Mouse (Mus musculus) kidney, adult 18-20 months (tissue): ENCODE results near the gene Pi16.

Source experiments
- DNase-seq: peaks from one replicate; pipeline ENCODE4 v3.0.0; 2021

Gene Pi16

DNA sequence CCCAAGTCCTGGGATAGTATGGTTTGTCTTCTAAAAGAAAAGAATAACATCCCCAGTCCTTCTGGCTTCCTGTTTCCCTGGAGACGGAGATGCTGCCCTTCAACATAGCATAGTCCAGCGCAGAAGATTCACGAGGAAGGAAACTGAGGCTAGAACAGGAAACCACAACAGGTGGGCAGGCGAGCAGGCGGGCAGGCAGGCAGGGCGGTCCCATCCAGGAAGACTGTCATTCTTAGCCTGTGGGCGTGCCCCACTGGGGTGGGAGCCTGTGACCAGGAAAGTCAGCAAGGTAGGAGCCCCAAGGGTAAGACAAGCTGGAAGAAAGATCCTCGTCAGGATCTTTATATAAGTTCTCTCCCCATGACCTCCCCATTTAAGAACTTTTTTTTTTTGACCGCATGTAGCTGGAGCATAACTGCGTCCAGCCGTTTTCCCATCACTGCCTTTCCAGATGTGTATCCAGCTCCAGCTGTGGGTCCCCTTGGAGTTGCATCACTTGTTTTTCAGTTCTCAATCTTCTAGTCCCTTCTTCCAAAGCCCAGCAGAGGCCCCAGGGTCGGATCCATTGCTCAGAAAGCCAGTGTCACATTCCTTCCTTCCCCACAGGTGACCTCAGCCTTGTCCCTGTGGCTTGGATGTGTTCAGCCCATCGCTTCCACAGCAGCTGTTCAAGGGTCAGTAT lies 13.0 kb upstream of the Pi16 start:
- no peak for DNase-seq

DNA sequence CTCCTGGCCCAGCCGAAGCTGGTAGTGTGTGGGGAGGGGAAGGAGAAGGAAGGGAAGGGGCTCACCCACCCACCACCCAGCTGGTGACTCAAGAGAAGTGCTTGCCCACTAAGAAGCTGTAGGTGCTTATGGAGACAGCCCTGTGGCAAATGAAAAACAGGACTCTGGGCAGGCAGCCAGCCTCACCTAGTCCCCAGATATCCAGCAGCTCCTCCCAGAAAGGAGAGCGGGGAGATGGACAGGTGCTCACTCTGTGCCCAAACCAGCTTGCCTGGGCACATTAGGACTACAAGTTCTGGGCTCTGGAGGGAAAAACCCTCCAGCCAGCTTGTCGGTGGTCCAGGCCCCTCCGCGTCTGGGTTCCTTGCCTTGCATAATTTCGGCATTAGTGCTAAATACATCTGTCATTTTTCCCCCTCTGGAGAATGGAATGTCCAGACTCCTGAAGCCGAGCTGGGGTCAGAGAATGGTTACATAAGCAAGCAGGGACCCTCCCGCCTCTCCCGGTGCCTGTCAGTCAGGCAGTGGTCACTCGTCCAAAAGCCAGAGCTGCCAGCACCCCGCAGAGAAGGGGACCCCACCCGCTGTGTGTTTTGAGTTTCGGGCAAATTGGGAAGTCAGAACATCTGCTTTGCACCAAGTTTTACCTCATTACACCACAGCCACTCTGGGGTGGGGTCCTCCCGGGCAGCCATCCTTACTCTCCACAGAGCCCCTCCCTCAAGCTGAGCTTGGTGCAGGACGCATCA lies 12.2 kb upstream of the Pi16 start:
- peak; percentile 53 for DNase-seq

DNA sequence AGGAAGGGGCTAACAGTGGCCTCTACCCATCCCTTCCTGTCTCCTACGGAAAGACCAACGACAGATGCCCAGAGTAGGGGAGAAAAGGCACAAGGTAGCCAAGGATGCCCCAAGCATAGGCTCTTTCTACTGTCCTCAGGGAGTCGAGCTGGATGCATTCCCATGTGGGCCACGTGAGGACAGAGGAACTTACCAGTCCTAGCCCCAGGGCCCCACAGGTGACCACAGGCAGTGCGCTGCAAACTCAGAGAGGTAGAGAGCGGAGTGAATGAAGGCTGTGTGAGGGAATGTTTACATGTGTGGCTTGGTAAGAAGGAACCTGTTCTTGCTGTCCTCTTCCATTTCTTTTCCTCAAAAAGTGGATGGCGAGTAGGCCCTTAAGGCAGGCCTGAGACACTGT lies 11.6 kb upstream of the Pi16 start:
- DNase-seq, result no peak

DNA sequence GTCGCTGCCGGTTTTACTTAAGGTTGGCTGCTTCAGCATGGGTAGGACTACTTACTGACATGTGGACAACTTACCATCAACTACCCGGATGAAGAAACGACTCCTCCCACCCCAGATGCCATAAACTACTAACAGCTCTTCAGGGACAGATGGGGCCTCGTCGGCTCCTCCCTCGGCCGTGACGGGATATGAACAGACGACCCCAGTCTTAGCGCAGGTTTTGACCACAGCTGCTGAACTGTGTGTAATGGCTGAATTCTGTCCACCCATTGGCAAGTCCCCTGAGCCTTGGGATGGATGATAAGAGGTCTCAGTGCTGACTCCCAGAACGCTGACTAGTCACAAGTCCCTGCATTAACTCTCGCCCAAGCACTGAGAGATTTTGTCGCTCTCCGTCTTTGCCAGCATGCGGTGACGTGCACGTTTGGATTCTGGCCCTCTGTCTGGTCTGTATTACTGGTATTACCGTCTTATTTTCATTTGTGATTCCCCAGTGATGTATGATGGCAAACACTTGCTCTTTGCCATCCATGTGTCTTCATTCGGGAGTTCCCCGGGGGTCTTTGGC lies 7.3 kb upstream of the Pi16 start:
- DNase-seq, result no peak

DNA sequence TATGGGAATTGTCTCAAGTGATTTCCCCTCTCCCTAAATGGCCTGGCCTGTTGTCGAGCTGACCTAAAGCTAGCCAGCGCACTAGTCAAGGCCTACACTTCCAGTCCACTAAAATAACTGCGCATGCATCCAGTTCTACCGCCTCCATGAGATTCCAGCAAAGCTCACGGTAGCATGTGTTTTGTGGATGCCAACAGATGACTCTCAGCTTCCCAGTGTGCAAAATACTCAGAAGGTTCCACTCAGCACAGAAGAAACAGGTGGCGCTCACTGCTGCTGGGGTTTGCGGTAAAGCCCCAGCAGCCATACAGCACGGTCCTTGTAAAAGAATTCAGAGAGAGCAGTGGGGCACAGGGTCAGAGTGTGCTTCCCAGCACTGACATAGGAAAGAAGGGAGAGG lies 5.9 kb upstream of the Pi16 start:
- DNase-seq, result no peak

DNA sequence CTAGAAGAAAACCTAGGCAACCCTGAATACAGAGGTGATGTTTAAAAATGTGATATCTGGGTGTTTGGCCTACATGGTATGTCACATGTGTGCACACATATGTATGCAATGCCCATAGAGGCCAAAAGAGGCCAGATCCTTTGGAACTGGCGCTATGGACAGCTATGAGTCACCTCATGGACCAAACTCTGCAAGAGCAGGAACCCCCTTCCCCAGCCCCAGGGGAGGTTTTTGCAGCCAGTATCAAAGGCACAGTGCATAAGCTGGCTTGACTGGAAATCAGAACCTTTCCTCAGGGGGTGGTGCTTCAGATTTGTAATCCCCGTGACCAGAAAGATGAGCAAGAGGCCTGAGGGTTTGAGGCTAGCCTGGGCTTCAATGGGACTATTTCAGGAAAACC lies 5.4 kb upstream of the Pi16 start:
- no peak for DNase-seq

DNA sequence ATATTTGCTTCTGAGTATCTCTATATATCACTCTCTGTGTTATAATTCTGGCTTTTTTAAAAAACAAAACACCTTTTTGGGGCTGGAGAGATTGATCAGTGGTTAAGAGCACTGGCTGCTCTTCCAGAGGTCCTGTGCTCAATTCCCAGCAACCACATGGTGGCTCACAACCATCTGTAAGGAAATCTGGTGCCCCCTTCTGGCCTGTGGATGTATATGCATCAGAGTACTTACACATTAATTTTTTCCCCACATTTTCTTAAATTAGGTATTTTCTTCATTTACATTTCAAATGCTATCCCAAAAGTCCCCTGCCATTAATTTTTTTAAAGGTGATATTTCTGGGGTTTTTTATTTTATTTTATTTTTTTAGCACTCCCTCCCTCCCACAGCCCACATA lies 4.2 kb upstream of the Pi16 start:
- no peak for DNase-seq

DNA sequence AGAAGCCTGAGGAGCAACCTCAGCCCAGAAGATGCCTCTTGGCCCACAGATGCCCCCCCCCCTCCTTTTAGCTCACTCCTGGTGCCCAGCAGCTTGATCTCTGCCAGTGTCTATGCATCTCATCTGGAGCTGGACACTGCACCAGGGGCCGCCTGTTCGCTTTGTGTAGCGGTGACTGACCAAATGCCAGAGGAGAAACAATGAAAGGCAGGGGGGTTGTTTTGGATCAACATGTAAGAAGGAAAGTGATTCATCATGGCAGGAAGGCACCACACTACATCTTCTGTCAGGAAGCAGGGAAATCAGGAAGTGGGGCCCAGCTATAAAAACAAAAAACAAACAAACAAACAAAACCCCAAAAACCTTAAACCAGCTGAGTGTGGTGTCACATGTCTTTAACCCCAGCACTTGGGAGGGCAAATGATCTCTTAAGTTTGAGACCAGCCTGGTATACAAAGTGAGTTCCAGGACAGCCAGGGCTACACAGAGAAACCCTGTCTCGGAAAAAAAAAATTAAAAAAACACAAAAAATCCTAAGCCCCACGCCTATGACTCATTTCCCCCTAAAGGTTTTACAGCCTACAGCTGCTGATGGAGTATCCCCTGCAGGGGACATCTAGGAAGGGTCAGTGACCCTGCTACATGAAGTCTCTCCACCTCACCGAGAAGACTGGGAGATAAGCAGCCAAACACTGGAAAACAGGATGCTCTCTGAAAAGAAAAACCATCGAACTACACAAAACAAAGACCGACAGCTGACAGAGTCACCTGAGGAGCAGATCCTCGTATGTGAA lies 1.6 kb upstream of the Pi16 start:
- DNase-seq, result no peak

DNA sequence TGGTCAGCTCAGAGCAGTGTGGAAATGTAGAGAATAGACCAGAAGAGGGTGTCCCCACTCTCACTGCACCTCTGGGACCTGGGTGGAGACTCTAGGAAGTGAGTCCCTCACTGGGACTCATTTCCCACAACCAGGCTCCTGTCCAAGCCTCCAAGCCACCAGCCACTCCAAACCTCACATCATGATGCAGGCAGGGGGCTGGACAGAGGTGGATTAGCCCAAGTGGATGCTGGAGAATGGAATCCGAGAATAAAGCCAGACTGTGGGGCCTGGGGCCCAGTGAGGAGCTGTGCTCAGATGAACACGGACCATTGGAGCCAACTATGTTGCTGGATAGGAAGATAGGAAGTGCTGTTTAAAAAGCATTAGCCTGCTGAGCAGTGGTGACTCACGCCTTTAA lies 589 bp upstream of the Pi16 start:
- no peak for DNase-seq

DNA sequence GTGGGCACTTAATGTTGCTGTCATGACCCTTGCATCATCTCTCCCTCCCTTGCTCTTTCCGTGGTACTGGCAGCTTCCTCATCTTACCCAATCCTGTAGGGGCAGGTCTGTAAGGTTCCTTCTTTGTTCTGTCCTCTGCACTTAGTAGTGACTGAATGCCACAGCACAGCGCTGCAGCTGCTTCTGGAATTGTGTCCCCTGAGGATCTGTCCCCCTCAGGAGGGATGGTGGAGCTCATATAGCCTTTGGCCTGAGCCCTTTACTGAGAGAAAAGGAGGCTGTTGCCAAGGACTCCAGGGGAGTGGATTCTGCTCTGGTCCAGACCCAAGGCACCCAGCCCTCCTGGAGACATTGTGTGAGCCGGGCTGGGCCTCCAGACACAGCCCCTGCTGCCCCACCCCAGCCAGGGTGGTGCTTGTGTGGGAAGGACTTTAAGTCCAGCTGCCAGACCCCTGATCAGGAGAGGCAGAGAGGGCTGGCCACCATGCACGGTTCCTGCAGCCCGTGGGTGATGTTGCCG lies 1.3 kb downstream of the Pi16 start:
- no peak for DNase-seq

DNA sequence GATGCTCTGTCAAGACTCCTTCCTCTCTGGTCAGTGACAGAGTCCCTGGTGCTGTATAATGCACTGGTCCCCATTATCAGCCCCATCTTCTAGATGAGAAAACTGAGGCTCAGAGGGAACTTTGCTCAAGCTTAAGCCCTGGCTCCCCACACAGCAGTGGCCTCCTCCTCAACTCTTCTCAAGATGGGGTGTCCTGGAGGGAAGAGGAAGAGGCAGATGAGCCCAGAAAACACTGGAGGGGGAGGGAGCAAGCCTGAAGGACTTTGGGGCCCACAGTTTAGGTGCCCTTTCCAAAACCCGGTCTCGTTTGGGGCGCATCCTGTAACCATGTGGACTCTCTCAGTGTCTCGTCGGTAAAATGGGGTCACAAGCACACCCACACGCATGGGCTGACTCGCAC lies 2.0 kb downstream of the Pi16 start:
- no peak for DNase-seq

DNA sequence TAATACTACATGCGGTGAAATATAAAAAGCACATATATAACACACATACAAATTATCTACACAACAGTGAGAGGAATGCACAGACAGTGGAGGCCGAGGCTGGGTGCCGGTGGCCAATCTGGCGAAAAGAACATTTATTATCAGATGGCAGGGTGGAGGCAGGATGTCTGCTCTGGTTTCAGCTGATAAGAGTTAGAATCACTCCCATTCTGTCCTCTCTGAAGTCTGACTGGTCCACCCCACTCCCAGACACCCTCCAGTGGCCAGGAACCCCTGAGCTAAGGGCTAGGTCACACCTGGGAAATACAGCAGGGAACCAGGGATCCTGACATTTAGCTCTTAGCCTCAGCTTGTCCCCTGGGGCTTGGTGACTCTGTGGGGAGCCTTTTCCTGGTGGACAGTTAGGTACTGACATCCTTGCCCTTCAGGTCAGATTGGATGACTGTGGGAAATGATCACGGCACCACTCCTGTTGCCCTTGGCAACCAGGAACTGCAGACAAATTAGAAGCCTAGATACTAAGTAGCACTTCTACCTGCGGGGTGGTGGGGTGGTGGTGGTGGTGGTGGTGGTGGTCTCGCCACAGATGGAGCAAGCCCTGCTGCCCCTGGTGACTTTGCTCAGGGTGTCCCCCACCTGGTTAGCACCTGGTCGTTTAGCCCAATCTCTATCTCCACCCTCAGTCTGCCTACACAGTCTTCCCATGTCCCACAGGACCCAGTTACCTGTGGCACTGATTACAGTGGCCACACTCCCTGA lies 2.6 kb downstream of the Pi16 start:
- DNase-seq, result no peak

DNA sequence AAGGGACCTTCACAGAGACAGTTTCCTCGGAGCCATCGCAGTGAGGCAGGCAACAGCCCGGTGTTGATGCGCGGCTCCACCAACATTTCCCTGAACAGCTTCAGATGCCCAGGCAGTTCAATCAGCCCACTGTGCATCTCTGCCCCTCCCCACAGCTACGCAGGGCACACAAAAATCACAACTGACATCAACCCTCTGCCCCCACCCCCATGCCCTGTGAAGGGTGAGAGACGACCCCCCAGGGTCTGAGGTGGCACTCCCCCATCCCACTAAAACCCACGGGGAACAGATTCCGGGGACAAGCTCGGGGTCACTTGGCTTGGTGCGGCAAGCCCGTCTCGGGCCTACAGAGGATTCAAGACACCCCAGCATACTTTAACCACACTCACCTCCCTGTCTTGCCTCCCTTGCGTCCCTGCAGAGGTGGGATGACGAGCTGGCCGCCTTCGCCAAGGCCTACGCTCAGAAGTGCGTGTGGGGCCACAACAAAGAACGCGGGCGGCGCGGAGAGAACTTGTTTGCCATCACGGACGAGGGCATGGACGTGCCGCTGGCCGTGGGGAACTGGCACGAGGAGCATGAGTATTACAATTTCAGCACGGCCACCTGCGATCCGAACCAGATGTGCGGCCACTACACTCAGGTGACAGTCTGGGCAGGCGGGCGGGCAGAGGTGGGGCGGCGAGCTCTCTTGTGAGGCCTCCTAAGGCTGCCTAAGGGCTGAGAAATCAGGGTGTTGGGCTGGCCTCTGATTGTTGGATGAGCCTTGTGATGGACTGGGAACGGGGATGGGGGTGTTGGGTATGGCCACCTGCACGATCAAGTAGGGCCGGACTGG lies 4.5 kb downstream of the Pi16 start:
- DNase-seq, result no peak

DNA sequence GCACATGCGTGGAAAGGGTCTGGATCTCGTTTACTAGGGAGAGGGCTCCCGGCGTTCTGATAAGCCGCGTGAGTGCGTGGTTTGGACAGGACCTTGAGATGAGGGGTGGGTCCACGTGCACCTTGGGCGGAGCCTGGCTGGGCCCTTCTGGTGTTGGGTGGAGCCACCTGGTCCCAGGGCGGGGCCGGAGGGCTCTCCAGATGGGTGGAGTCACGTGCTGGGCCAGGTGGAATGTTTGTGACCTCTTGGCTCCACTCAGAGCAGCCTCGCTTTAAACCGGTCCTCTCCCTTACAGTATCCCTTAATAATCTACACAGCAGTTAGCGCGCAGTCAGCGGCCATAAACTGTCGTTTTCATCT lies 5.1 kb downstream of the Pi16 start:
- DNase-seq, result peak; percentile 50

DNA sequence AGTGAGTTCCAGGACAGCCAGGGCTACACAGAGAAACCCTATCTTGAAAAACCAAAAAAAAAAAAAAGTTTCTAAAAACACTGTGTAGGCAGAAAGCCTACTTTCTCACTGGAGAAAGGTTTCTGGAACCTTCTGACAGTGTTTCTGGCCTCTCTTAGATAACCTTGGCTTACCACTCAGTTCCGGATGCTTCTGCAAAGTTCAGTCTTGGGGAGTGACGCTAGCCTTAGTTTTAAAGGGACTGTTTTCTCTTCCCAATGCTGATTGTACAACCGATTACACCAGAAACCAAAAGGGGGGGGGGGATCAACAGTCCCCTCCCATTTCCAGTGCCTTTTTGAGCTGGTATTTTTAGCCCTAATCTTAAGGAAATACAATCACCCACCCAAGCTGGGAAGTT lies 6.1 kb downstream of the Pi16 start:
- no peak for DNase-seq

DNA sequence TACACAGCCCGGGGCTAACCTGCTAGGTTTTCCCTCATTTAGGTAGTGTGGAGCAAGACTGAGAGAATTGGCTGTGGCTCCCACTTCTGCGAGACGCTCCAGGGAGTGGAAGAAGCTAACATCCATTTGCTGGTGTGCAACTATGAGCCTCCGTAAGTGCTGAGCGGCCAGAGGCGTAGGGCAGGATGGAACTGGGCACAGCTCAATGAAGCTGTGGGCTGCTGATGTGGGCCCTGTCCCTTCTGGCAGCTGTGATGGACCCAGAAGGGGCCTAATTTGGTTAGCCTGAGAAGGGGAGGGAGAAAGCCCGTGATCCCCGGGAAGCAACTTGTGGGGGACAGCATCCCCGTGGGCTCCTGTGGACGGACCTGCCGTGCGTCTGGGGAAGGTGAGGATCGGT lies 8.4 kb downstream of the Pi16 start:
- DNase-seq, result no peak

DNA sequence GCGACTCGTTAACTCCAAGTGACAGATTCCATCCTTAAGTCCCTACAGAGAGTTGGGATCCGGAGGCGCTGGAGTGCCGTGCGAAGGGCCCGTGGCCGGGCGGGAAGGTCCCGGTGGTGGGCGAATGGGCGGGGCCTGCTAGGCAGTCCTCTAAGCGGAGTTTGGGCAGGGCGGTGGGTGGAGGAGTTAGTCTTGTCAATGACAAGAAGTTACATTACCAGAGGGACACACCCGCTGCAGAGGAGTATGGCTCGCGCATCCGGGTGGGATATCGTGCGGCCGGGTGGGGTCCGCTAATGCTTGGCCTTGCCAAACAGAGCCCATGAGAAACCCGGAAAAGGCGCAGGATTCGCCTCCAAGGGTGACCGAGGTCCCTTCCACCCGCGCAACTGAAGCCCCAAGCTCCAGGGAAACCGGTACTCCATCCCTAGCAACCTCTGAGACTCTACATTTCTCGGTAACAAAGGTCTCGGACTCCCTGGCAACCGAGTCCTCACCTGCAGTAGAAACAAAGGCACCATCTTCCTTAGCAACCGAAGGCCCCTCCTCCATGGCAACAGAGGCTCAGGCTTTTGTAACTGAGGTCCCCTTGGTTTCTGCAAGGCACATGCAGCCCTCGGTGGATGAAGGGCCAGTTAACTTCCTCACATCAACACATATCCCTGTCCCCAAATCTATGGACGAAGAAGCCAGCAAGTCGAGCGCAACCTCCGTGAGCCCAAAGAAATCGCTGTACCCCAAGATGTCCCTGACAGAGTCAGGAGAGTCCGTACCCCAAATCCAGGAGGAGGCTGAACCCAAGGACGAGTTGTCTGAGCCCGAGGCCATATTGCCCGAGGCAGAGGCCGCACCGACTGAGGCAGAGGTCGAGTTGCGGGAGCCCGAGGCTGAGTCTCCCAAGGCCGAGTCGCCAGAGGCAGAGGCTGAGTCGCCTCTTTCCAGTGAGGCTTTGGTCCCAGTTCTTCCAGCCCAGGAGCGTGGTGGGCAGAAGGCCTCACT lies 9.3 kb downstream of the Pi16 start:
- no peak for DNase-seq

DNA sequence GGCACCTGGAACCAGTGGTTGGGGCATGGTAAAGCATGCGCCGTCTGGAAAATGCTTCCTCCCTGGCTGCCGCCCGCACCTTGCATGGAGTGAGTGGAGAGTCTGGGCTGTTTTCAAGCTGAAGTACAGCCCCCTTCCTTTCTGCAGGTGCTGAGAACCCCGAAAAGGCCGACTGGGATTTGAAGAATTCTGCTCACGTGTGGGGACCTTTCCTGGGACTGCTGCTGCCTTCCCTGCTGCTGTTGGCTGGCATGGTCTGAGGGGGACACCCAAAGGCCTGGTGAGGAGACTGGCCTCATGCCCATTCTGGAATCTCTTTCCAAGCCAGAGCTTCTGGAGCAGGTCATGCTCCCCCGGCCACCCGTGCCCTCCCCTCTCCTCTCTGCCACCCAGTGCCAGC lies 10.2 kb downstream of the Pi16 start:
- no peak for DNase-seq

DNA sequence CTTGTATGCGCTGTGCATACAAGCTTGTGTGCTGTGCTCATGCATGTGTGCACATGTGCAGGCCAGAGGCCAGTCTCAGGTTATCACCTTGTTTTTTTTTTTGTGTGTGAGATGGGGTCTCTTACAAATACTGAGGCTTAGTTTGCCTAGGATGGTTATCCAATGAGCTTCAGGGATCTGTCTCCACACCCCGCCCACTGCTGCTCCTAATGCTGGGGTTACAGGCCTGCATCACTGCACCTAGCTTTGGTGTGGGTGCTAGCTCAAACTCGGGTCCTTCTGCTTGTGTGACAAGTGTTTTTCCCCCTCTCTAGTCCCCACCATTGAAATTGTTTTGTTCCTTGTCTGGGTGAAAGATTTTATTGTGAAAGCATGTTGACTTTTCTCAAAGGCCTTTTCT lies 12.7 kb downstream of the Pi16 start:
- DNase-seq, result no peak

DNA sequence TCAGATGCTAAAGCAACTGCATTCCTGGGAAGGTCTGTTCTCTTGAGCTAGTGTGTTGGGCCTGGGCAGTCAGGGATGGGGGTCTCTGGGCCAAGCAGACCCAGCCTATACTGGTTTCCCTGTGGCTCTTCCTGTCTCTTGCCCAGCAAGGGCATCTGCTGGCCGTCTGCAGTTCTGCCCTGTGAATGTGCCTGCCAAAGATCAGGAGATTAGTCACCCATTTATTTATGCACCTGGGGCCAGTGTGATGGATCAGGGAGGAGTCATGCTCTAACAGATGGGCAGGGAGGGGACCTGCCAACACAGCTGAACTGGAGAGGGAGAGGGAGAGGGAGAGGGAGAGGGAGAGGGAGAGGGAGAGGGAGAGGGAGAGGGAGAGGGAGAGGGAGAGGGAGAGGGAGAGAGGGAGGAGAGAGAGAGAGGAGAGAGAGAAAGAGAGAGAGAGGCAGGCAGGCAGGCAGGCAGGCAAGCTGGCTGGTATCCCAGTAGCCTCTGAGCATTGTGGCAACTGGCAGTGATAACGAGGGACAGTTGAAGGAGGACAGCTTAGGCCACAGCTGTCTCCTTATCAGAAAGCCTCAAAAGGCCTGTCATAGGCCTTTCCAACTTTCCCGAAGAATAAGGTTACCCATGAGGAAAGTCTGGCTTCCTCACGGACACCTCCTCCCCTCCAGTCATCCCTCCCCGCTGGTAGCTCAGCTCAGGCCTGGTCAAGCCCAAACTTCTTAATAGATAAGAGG lies 13.4 kb downstream of the Pi16 start:
- DNase-seq, result no peak
